Mouse (Mus musculus) intestine, embryonic 14.5 days (tissue): ENCODE data around the gene Ceacam5. TPM values are rescaled to one million over a fixed set of nuclear protein-coding genes. Genes with fewer than 3 reads are reported as not detected.

Experiments
- ATAC-seq: fragments of 200-750 bp; cut with Nextera tagmentation; replicated peaks from 2 replicates; pipeline ENCODE4 v1.8.0; 2017; ENCODE audit warnings: low read depth, moderate number of reproducible peaks, moderate TSS enrichment, moderate library complexity; ENCODE audit not compliant: low FRiP score, low TSS enrichment
- DNase-seq: peaks from one replicate; pipeline ENCODE4 v3.0.0-alpha.2; 2018; ENCODE audit warnings: low spot score
- H3K27ac ChIP-seq: fragments of 300-500 bp; sonication (generic); 2 replicates; pipeline ENCODE4 v1.5.1; 2014; ENCODE audit warnings: low read depth, mild to moderate bottlenecking, control low read depth
- H3K27me3 ChIP-seq: fragments of 300-500 bp; sonication (generic); replicated peaks from 2 replicates; pipeline ENCODE4 v1.6.1; 2014; ENCODE audit warnings: low read length, control low read depth; ENCODE audit not compliant: control insufficient read depth, insufficient read depth
- H3K36me3 ChIP-seq: fragments of 300-500 bp; sonication (generic); 2 replicates; pipeline ENCODE4 v1.6.1; 2014; ENCODE audit warnings: low read length, control low read depth; ENCODE audit not compliant: control insufficient read depth, insufficient read depth
- H3K4me1 ChIP-seq: fragments of 300-500 bp; sonication (generic); replicated peaks from 2 replicates; pipeline ENCODE4 v1.6.1; 2014; ENCODE audit warnings: low read length, control low read depth, mixed read lengths; ENCODE audit not compliant: control insufficient read depth, insufficient read depth
- H3K4me2 ChIP-seq: fragments of 300-500 bp; sonication (generic); 2 replicates; pipeline ENCODE4 v1.6.1; 2014; ENCODE audit warnings: low read length
- H3K4me3 ChIP-seq: fragments of 300-500 bp; sonication (generic); 2 replicates; pipeline ENCODE4 v1.5.1; 2014; ENCODE audit warnings: low read depth, low read length, control low read depth, mixed read lengths
- H3K9ac ChIP-seq: fragments of 300-500 bp; sonication (generic); 2 replicates; pipeline ENCODE4 v1.6.1; 2014; ENCODE audit warnings: mild to moderate bottlenecking, low read length
- H3K9me3 ChIP-seq: fragments of 300-500 bp; sonication (generic); 2 replicates; pipeline ENCODE4 v1.6.1; 2016; ENCODE audit warnings: low read length, control low read depth; ENCODE audit not compliant: control insufficient read depth
- WGBS: fragments of 180-500 bp; shearing (Covaris S2); extraction: QIAGEN DNeasy Blood & Tissue Kit; methylation state at CpG from one replicate; pipeline ENCODE4 v1.1.7; 2014; 5-methylcytosine and 5-hydroxymethylcytosine counted together
- polyA plus RNA-seq: library from polyadenylated mRNA; unstranded; fragments of >200 nt; fragmentation: Nextera tagmentation; extraction: Ambion mirVana; gene quantifications from 2 replicates; pipeline ENCODE4 v1.2.1, GENCODE M21; 2014

Gene Ceacam5
- not detected in 2 replicates for polyA plus RNA-seq

DNA sequence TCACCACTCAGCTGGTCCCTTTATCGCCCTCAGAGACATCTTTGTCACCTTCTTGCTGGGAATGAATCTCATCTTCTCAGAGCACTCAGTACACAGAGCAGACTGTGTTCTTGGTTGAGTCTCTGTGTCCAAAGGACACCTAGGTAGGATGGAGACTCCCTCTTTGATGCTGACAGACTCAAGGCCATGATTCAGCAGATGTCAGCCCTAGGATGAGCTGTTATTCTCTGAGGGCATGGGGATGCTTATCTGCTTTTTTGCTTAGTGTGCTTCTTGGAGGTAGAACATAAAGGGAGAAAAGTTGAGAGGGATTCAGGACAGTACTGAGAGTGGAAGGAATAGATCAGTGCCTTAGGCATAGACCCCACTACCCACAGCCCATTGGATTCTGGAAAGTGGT, at the start of gene Ceacam5:
Ceacam5 (plus strand) TSS at position 301 of the 400 bp plus-strand sequence.
- Histone ChIP-seq H3K4me2 (no peak within 1 kb of the TSS), H3K4me1 (no peaks in the 10 kb centered on the region), H3K27ac (no peak within 1 kb of the TSS), H3K4me3 (no peak within 1 kb of the TSS), H3K36me3 (no peaks in the 10 kb centered on the region), H3K9ac (no peak within 1 kb of the TSS), H3K9me3 (peaks cover 11% of the 10 kb centered on the region; the same call in 1 of the 2 replicates), H3K27me3 (no peaks in the 10 kb centered on the region)
- DNase-seq (no peak), ATAC-seq (no peak)
- WGBS, result 53% methylated on average over 1 of the region's 1 CpGs

Other genes with a start within 250 kb of the Ceacam5 start
- gene Ceacam14, start 99.4 kb downstream of the Ceacam5 start, polyA plus RNA-seq, result not detected in 2 replicates
- gene Gm5155, start 158.5 kb downstream of the Ceacam5 start, polyA plus RNA-seq, result not detected in 2 replicates